Mouse (Mus musculus) brain, embryonic 14.5 days (tissue): ENCODE measurements around the gene Rbm8a2. TPM values are rescaled to one million over a fixed set of nuclear protein-coding genes. Genes with fewer than 3 reads are reported as not detected.

ENCODE experiments used
- DNase-seq: peaks from one replicate; pipeline ENCODE4 v3.0.0-alpha.2; 2011; ENCODE audit warnings: low read depth
- CTCF ChIP-seq: fragments of 200-500 bp; IDR thresholded peaks from 2 replicates; pipeline ENCODE4 v1.5.1; 2012; ENCODE audit warnings: inconsistent platforms, mild to moderate bottlenecking, moderate library complexity, borderline replicate concordance; ENCODE audit not compliant: insufficient read depth, insufficient read length; ENCODE audit errors: extremely low read depth
- POLR2A ChIP-seq: fragments of 200-500 bp; IDR thresholded peaks from 2 replicates; pipeline ENCODE4 v1.6.1; 2012; ENCODE audit warnings: mild to moderate bottlenecking, inconsistent platforms, borderline replicate concordance; ENCODE audit not compliant: poor library complexity, insufficient read depth, insufficient read length, severe bottlenecking; ENCODE audit errors: extremely low read depth
- polyA plus RNA-seq: library from polyadenylated mRNA; depleted of rRNA; stranded (reverse); fragments of >200 nt; gene quantifications from 2 replicates; pipeline ENCODE4 v1.2.3, GENCODE M21; 2012; rRNA removed

Gene Rbm8a2
- polyA plus RNA-seq, 1 experiment: 0.33 TPM

DNA sequence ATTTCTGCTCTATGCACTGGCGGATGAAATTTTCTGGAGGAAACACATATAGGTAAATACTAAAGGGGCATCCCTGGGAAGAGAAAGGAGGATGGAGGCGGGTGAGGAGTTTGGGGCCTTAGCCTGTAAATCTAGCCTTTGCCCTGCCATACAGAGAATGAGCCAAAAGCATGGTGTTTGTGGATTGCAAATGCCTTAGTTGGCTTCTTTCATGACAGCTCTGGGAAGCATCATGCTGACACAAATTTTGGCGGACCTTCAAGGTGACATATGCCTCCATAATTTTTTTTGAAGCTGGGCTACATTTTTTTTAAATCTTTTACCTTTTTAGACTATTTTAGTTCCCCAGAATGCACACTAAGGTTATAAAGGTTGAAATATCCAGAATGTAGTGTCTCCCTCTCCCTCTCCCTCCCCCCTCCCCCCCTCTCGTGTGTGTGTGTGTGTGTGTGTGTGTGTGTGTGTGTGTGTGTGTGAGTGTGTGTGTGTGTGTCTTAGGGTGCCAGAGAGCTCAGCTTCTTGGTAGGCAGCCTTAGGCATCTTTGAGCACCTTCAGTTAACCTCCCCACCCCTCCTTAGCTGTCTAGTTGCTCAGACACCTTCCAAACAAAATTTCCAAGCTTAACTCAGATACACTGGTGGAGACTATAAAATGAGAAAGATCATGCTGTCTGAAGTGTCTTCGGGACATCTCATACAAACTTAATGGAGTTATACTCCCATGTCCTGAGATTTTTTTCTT is 11.7 kb downstream of the Rbm8a2 start:
- TF ChIP-seq CTCF (no peak), POLR2A (no peak)
- DNase-seq: peak; percentile 45

DNA sequence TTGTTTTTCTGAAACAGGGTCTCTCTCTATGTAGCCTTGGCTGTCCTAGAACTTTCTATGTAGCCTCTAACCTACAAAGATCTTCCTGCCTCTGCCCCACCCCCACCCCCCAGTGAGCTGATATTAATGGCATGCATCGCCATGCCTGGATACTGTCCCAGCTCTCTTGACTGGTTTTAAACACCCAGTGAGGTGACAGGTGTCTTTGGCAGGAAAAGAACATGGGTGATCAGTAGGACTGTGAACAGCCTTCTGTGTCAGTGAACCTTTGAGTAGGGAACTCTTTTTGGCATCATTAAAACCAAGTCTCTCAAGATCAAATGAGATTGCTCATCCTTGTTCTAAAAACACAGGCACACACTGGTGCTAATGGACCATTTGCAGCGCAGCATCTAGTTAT is 17.1 kb downstream of the Rbm8a2 start:
- no peak for DNase-seq
- TF ChIP-seq POLR2A: no peak
- TF ChIP-seq CTCF: no peak

DNA sequence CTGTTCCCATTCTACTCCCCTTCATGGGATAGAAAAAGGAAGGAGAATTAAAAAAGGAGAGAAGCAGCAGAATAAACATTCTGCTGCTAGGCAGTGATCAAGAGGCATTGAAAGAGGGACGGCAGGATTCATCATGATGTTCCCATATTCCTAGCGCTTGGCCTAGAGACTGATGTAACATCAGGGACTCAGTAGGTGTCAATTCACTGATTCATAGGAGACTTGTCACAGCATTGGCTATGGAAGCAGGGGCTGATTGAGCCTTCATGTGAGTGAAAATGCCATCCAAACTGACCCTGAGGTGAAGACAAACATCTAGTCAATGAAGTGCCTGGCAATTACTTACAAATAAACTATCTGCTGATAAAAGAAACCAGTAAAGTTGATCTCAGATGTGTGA is 28.1 kb downstream of the Rbm8a2 start:
- TF ChIP-seq POLR2A (no peak), CTCF (no peak)
- DNase-seq: no peak

DNA sequence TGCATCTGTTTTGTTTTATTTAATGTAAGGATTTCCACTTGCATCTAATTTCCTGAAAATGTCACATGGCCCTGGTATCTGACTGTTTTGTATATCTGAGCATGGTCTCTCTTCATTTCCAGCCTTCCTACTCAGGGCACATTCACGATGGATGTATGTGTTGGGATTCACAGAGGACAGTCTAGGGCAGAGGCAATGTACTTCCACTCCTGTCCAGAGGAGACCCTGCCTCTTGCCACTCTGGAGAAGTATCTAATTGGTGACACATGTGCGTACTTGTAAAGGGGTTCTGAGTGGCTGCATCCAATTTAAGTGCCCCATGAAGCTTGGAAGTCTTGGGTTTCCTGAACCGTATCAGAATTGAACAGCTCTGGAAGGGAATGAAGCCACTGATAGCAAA is 28.5 kb downstream of the Rbm8a2 start:
- DNase-seq: no peak
- TF ChIP-seq POLR2A (no peak), CTCF (no peak)

DNA sequence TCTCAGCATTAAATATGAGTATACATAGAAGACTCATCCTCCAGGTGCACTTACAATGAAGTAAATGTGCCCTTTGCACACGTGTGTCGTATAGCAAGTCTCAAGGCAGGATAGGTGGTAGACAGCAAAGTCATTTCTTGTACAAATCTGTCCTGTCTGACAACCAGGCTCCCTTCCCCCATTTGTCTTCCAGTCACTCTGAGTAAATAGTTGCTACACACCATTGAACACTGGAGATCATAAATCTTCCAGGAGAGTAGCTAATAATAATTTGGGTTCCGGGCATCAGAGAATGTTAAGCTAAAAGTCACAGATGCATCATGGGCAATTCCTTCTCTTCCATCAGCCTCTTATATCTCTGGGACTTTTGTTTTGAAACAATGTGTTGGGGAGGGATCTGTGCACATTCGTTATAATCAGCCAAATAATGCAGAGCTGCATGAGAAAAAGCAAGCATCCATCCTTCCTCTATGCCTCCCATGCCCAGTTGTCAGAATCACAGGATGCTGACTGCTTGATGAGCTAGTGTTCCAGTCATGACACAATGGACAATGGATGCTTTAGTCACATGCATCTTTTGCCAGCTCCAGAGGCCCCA is 32.1 kb downstream of the Rbm8a2 start:
- no peak for DNase-seq
- TF ChIP-seq CTCF (no peak), POLR2A (no peak)

DNA sequence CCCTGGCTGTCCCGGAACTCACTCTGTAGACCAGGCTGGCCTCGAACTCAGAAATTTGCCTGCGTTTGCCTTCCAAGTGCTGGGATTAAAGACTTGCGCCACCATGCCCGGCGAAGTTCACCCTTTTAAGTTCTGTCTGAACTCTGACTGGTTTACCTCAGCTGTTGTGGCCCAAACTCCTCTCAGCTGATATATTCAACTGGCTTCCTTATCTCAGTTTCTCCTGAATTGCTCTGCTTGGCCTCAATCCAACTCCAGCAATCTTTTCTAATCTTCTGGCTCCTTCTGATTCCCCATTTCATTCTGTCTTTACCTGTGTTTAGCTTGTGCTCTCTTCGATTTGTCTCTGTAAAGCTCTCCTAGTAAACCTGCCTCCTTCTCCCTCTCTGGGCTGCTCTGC is 35.7 kb downstream of the Rbm8a2 start:
- TF ChIP-seq POLR2A (no peak), CTCF (no peak)
- no peak for DNase-seq

DNA sequence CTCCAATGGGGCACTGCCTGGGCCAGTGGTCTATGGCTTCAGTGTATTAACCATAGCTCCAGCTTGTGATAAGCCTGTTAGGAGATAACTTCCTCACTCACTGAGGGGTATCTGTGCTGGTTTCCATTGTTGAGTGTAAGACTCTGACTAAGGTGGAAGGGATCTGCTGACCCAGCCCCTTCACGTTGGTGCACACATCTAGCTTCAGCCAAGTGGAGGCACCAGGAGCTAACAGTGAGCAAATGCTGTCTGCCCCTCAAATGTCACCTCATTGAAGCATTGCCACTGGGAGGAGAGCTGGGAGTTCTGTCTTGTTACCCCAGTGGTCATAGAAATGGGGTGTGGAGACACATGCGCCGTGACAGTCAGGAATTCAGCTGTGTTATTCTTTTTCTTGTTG is 40.2 kb downstream of the Rbm8a2 start:
- TF ChIP-seq POLR2A: no peak
- no peak for TF ChIP-seq CTCF
- no peak for DNase-seq

DNA sequence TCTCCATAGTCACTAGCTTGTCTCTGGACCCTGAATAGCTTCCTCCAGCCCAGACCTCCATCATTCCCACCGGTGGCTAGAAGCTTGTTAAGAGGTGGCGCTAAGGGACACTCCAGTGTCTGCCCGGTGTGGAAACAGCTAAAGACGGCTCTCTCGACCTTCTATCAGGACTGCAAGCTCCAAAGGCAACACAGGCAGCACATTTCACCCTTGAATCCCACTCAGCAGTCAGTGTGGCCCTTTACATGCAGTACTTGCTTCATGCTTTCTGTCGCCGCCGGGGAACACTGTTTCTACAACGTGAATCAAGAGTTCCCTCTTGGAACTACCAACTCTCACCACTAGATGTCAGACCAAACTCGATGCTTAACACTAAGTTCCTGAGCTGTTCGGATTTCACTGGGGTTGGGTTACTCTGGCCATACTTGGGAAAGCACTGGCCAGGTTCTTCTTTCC is 42.6 kb downstream of the Rbm8a2 start:
- DNase-seq: peak; percentile 94
- TF ChIP-seq POLR2A: no peak
- peak; percentile 79; the same call in 1 of the 2 replicates for TF ChIP-seq CTCF

DNA sequence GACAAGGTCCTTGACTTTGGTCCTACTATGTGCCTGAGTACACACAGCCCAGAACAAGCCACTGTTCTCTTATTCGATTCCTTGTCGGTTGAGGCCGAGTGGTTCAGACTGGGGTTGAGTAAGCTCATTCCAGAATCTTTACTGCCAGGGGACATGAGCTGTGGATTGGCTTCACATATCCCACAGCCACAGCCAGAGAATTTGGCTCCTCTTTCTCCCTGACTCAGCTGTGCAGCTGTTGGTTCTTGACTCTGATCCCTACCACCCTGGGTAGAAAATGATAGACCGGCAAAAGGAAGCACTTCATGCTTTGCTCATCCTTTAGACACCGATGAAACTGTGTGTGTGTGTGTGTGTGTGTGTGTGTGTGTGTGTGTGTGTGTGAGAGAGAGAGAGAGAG is 47.5 kb downstream of the Rbm8a2 start:
- TF ChIP-seq POLR2A (no peak), CTCF (no peak)
- DNase-seq: no peak

Other genes starting within 250 kb of the Rbm8a2 start
- 4.3 and 5.4 TPM in 2 replicates for gene Exo1, start 98.5 kb downstream of the Rbm8a2 start, polyA plus RNA-seq
- not detected in 2 replicates for gene Gm38100, start 58.8 kb downstream of the Rbm8a2 start, polyA plus RNA-seq